Mouse (Mus musculus): ENCODE results near the gene C87977. TPM values are rescaled to one million over a fixed set of nuclear protein-coding genes. Genes with fewer than 3 reads are reported as not detected.
"Not testable (repeated sequence)": the region's sequence is repeated elsewhere in the genome, so short reads cannot be mapped to it uniquely, and the experiment has no call there.

The C87977 gene
- not detected in 3 replicates for total RNA-seq (2017)

GRCm38 (mm10) chr4:144213218-144213617, at the start of gene C87977:
Gene C87977 (minus strand): TSS chr4:144213318.
- not testable (repeated sequence) for ATAC-seq (replicated peaks; ENCODE audit: insufficient number of reproducible peaks, low FRiP score, low TSS enrichment, poor library complexity, severe bottlenecking)

GRCm38 (mm10) chr4:144254768-144255167, 41.6 kb upstream of the C87977 start:
- ATAC-seq (replicated peaks; ENCODE audit: insufficient number of reproducible peaks, low FRiP score, low TSS enrichment, poor library complexity, severe bottlenecking) = not testable (repeated sequence)

- no peak for ATAC-seq (replicated peaks; ENCODE audit: insufficient number of reproducible peaks, low FRiP score, low TSS enrichment, poor library complexity, severe bottlenecking)
Observed at GRCm38 (mm10) chr4:144190419-144190818, 22.7 kb downstream of the C87977 start, which contains the start of gene Oog2. Gene Oog2 (plus strand): TSS chr4:144190719.

DNA sequence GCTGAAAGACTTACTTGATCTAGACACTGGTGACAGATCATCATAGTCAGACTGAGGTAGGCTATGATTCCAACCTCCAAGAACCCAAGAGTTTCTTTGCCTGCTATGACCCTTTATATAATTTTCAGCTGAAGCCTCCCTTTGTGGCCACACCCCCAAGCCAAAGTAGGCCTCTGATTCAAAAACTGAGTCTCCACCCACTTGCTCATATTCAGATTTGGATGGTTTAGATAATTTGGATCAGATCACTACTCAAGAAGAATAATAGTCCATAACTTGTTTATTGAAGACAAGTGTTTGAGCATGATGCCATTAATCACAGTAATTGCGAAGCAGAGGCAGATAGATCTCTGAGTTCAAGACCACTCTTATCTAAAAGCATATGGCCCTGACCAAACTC, 50.6 kb downstream of the C87977 start, which contains the start of gene Oog3:
Gene Oog3 (minus strand): TSS at position 101 of the 400 bp plus-strand sequence.
- no peak for ATAC-seq (replicated peaks; ENCODE audit: insufficient number of reproducible peaks, low FRiP score, low TSS enrichment, poor library complexity, severe bottlenecking)

Other genes with a start within 250 kb of the C87977 start
- not detected in 3 replicates for gene Gm13101, start 246.4 kb downstream of the C87977 start, total RNA-seq (2017)
- not detected in 3 replicates for gene Pramef17, start 218.9 kb downstream of the C87977 start, total RNA-seq (2017)
- gene Pramel4, start 154.2 kb downstream of the C87977 start, total RNA-seq (2017) = not detected in 3 replicates
- not detected in 3 replicates for gene Gm13102, start 106.8 kb downstream of the C87977 start, total RNA-seq (2017)
- not detected in 3 replicates for gene Oog3, start 50.7 kb downstream of the C87977 start, total RNA-seq (2017)
- gene Oog2, start 22.6 kb downstream of the C87977 start, total RNA-seq (2017) = not detected in 3 replicates
- not detected in 3 replicates for gene Pramel5, start 67.2 kb upstream of the C87977 start, total RNA-seq (2017)
- gene Gm13128, start 116.9 kb upstream of the C87977 start, total RNA-seq (2017) = not detected in 3 replicates
- gene Gm13119, start 144.6 kb upstream of the C87977 start, total RNA-seq (2017) = not detected in 3 replicates
- gene Pramef20, start 164.6 kb upstream of the C87977 start, total RNA-seq (2017) = not detected in 3 replicates
- gene Pramef12, start 195.1 kb upstream of the C87977 start, total RNA-seq (2017) = not detected in 3 replicates
- not detected in 3 replicates for gene 1700012P22Rik, start 225.5 kb upstream of the C87977 start, total RNA-seq (2017)
- gene Gm9944, start 240.0 kb upstream of the C87977 start, total RNA-seq (2017) = not detected in 3 replicates